Mouse (Mus musculus) stomach, postnatal 0 days (tissue): Measurements from ENCODE around the gene Cxcl2. TPM values are rescaled to one million over a fixed set of nuclear protein-coding genes. Genes with fewer than 3 reads are reported as not detected.

Experiments used
- ATAC-seq: fragments of 200-750 bp; cut with Nextera tagmentation; 2 replicates; pipeline ENCODE4 v1.8.0; 2017; ENCODE audit not compliant: low FRiP score, low TSS enrichment
- DNase-seq: peaks from one replicate; pipeline ENCODE4 v3.0.0-alpha.2; 2016; ENCODE audit warnings: low spot score
- H3K27ac ChIP-seq: fragments of 300-500 bp; sonication (generic); replicated peaks from 2 replicates; pipeline ENCODE4 v1.5.1; 2014; ENCODE audit warnings: mild to moderate bottlenecking, control low read depth
- H3K27me3 ChIP-seq: fragments of 300-500 bp; sonication (generic); 2 replicates; pipeline ENCODE4 v1.6.1; 2014; ENCODE audit warnings: low read length; ENCODE audit not compliant: control insufficient read depth, insufficient read depth
- H3K36me3 ChIP-seq: fragments of 300-500 bp; sonication (generic); 2 replicates; pipeline ENCODE4 v1.6.1; 2014; ENCODE audit warnings: low read length, mixed read lengths; ENCODE audit not compliant: control insufficient read depth, insufficient read depth
- H3K4me1 ChIP-seq: fragments of 300-500 bp; sonication (generic); replicated peaks from 2 replicates; pipeline ENCODE4 v1.6.1; 2014; ENCODE audit warnings: antibody characterized with exemption; ENCODE audit not compliant: control insufficient read depth, insufficient read depth
- H3K4me2 ChIP-seq: fragments of 300-500 bp; sonication (generic); replicated peaks from 2 replicates; pipeline ENCODE4 v1.6.1; 2014; ENCODE audit warnings: low read depth, mild to moderate bottlenecking, control low read depth, moderate library complexity
- H3K4me3 ChIP-seq: fragments of 300-500 bp; sonication (generic); 2 replicates; pipeline ENCODE4 v1.5.1; 2014; ENCODE audit warnings: low read depth, low read length, control low read depth
- H3K9ac ChIP-seq: fragments of 300-500 bp; sonication (generic); 2 replicates; pipeline ENCODE4 v1.6.1; 2014; ENCODE audit warnings: mild to moderate bottlenecking, low read length, control low read depth, mixed read lengths
- H3K9me3 ChIP-seq: fragments of 300-500 bp; sonication (generic); 2 replicates; pipeline ENCODE4 v1.6.1; 2016; ENCODE audit warnings: low read length; ENCODE audit not compliant: control insufficient read depth
- CTCF ChIP-seq: IDR thresholded peaks from 2 replicates; pipeline ENCODE4 v1.5.1; 2016; ENCODE audit warnings: antibody characterized with exemption, low read depth, mild to moderate bottlenecking, moderate library complexity
- EP300 ChIP-seq: optimal IDR thresholded peaks from 2 replicates; pipeline ENCODE3; 2016; ENCODE audit warnings: antibody characterized with exemption
- WGBS: fragments of 180-500 bp; shearing (Covaris S2); extraction: QIAGEN DNeasy Blood & Tissue Kit; methylation state at CpG from one replicate; pipeline ENCODE4 v1.1.7; 2014; 5-methylcytosine and 5-hydroxymethylcytosine counted together
- polyA plus RNA-seq: library from polyadenylated mRNA; unstranded; fragments of >200 nt; fragmentation: Nextera tagmentation; extraction: Ambion mirVana; gene quantifications from 2 replicates; pipeline ENCODE4 v1.2.1, GENCODE M21; 2015

Cxcl2 gene
- polyA plus RNA-seq, 1 experiment from 2014 or later: 0.16 TPM

- no peaks in the 10 kb centered on the region for H3K36me3 ChIP-seq
- DNase-seq: no peak
- no peaks in the 10 kb centered on the region for H3K27me3 ChIP-seq
- no peaks in the 10 kb centered on the region for H3K9me3 ChIP-seq
- peak overlapping the region; percentile 94 for H3K9ac ChIP-seq
- H3K4me2 ChIP-seq: peak overlapping the region; percentile 72
- peak overlapping the region; percentile 98 for H3K27ac ChIP-seq
- ATAC-seq: no peak
- H3K4me1 ChIP-seq: no peaks in the 10 kb centered on the region
- TF ChIP-seq CTCF: no peak
- TF ChIP-seq EP300: no peak
- H3K4me3 ChIP-seq: peak overlapping the region; percentile 66
- 35% methylated on average over 2 of the region's 2 CpGs for WGBS
Measured at GRCm38 (mm10) chr5:90930546-90930945, 26.9 kb downstream of the Cxcl2 start.

GRCm38 (mm10) chr5:90930971-90931851, 27.5 kb downstream of the Cxcl2 start, which contains the start of gene Mthfd2l:
Mthfd2l (plus strand) TSS chr5:90931117.
- H3K9ac ChIP-seq: peak within 1 kb of the TSS; percentile 94
- no peaks in the 10 kb centered on the region for H3K9me3 ChIP-seq
- DNase-seq (peak; percentile 90), ATAC-seq (peak; percentile 98)
- no peaks in the 10 kb centered on the region for H3K4me1 ChIP-seq
- H3K4me3 ChIP-seq: peak within 1 kb of the TSS; percentile 66
- H3K36me3 ChIP-seq: no peaks in the 10 kb centered on the region
- peak within 1 kb of the TSS; percentile 98 for H3K27ac ChIP-seq
- H3K27me3 ChIP-seq: no peaks in the 10 kb centered on the region
- WGBS: under 1% methylated on average over 57 of the region's 79 CpGs
- H3K4me2 ChIP-seq: peak within 1 kb of the TSS; percentile 72
- TF ChIP-seq CTCF: peak; percentile 74
- no peak for TF ChIP-seq EP300

GRCm38 (mm10) chr5:90931911-90932310, 28.2 kb downstream of the Cxcl2 start:
- DNase-seq (no peak), ATAC-seq (no peak)

GRCm38 (mm10) chr5:90936706-90937105, 33.0 kb downstream of the Cxcl2 start:
- 45% methylated on average over 2 of the region's 2 CpGs for WGBS
- Histone ChIP-seq H3K9me3 (no peaks in the 10 kb centered on the region), H3K4me2 (no peak overlapping the region), H3K27ac (no peak overlapping the region), H3K36me3 (no peaks in the 10 kb centered on the region), H3K9ac (no peak overlapping the region), H3K4me1 (no peaks in the 10 kb centered on the region), H3K4me3 (no peak overlapping the region), H3K27me3 (no peaks in the 10 kb centered on the region)
- DNase-seq (no peak), ATAC-seq (no peak)
- TF ChIP-seq EP300 (no peak), CTCF (no peak)

More at GRCm38 (mm10) chr5:90931911-90932310, 28.2 kb downstream of the Cxcl2 start:
- no peaks in the 10 kb centered on the region for H3K27me3 ChIP-seq
- H3K36me3 ChIP-seq: no peaks in the 10 kb centered on the region
- no peaks in the 10 kb centered on the region for H3K4me1 ChIP-seq
- H3K9me3 ChIP-seq: no peaks in the 10 kb centered on the region
- peak overlapping the region; percentile 98 for H3K27ac ChIP-seq
- TF ChIP-seq EP300: no peak
- TF ChIP-seq CTCF: no peak
- H3K4me2 ChIP-seq: peak overlapping the region; percentile 72
- peak overlapping the region; percentile 66 for H3K4me3 ChIP-seq
- WGBS: 5% methylated on average over 6 of the region's 6 CpGs
- peak overlapping the region; percentile 94 for H3K9ac ChIP-seq

GRCm38 (mm10) chr5:90945453-90945852, 41.8 kb downstream of the Cxcl2 start:
- WGBS: 79% methylated on average over 2 of the region's 2 CpGs
- DNase-seq: no peak
- Histone ChIP-seq H3K4me2 (no peak overlapping the region), H3K27ac (no peak overlapping the region), H3K27me3 (no peaks in the 10 kb centered on the region), H3K36me3 (no peaks in the 10 kb centered on the region), H3K4me1 (no peaks in the 10 kb centered on the region), H3K4me3 (no peak overlapping the region), H3K9ac (no peak overlapping the region), H3K9me3 (no peaks in the 10 kb centered on the region)
- no peak for TF ChIP-seq CTCF
- TF ChIP-seq EP300: no peak
- no peak for ATAC-seq

- H3K9me3 ChIP-seq: no peaks in the 10 kb centered on the region
- H3K27ac ChIP-seq: no peak overlapping the region
- no peaks in the 10 kb centered on the region for H3K27me3 ChIP-seq
- WGBS: 85% methylated on average over 15 of the region's 15 CpGs
- no peaks in the 10 kb centered on the region for H3K4me1 ChIP-seq
- ATAC-seq (no peak), DNase-seq (no peak)
- no peak overlapping the region for H3K4me2 ChIP-seq
- no peaks in the 10 kb centered on the region for H3K36me3 ChIP-seq
- TF ChIP-seq EP300 (no peak), CTCF (no peak)
- no peak overlapping the region for H3K9ac ChIP-seq
- no peak overlapping the region for H3K4me3 ChIP-seq
Measured at GRCm38 (mm10) chr5:90949499-90949898, 45.8 kb downstream of the Cxcl2 start.
